Mouse (Mus musculus) kidney, embryonic 16.5 days (tissue): ENCODE data around the gene Rapgef3. TPM values are rescaled to one million over a fixed set of nuclear protein-coding genes. Genes with fewer than 3 reads are reported as not detected.

Experiments
- ATAC-seq: fragments of 200-750 bp; cut with Nextera tagmentation; 2 replicates; pipeline ENCODE4 v1.8.0; 2017; ENCODE audit warnings: moderate TSS enrichment; ENCODE audit not compliant: low FRiP score, low TSS enrichment
- H3K27ac ChIP-seq: fragments of 300-500 bp; sonication (generic); 2 replicates; pipeline ENCODE4 v1.5.1; 2014; ENCODE audit warnings: low read length
- H3K27me3 ChIP-seq: fragments of 300-500 bp; sonication (generic); 2 replicates; pipeline ENCODE4 v1.6.1; 2014; ENCODE audit warnings: low read length, control low read depth, mixed read lengths; ENCODE audit not compliant: insufficient read depth
- H3K36me3 ChIP-seq: fragments of 300-500 bp; sonication (generic); 2 replicates; pipeline ENCODE4 v1.6.1; 2014; ENCODE audit warnings: low read length, control low read depth, mixed read lengths; ENCODE audit not compliant: insufficient read depth
- H3K4me1 ChIP-seq: fragments of 300-500 bp; sonication (generic); 2 replicates; pipeline ENCODE4 v1.6.1; 2014; ENCODE audit warnings: low read length, control low read depth, mixed read lengths; ENCODE audit not compliant: insufficient read depth
- H3K4me2 ChIP-seq: fragments of 300-500 bp; sonication (generic); replicated peaks from 2 replicates; pipeline ENCODE4 v1.6.1; 2014; ENCODE audit warnings: low read depth, low read length
- H3K4me3 ChIP-seq: fragments of 300-500 bp; sonication (generic); 2 replicates; pipeline ENCODE4 v1.5.1; 2014; ENCODE audit warnings: mild to moderate bottlenecking, low read length
- H3K9ac ChIP-seq: fragments of 300-500 bp; sonication (generic); replicated peaks from 2 replicates; pipeline ENCODE4 v1.6.1; 2014; ENCODE audit warnings: low read length
- H3K9me3 ChIP-seq: fragments of 300-500 bp; sonication (generic); 2 replicates; pipeline ENCODE4 v1.6.1; 2016; ENCODE audit warnings: low read length, control low read depth
- WGBS: fragments of 180-500 bp; shearing (Covaris S2); extraction: QIAGEN DNeasy Blood & Tissue Kit; methylation state at CpG from one replicate; pipeline ENCODE4 v1.1.7; 2014; 5-methylcytosine and 5-hydroxymethylcytosine counted together
- polyA plus RNA-seq: library from polyadenylated mRNA; unstranded; fragments of >200 nt; fragmentation: Nextera tagmentation; extraction: Ambion mirVana; gene quantifications from 2 replicates; pipeline ENCODE4 v1.2.1, GENCODE M21; 2015

The Rapgef3 gene
- polyA plus RNA-seq, 1 experiment from 2014 or later: 36.3 TPM

DNA sequence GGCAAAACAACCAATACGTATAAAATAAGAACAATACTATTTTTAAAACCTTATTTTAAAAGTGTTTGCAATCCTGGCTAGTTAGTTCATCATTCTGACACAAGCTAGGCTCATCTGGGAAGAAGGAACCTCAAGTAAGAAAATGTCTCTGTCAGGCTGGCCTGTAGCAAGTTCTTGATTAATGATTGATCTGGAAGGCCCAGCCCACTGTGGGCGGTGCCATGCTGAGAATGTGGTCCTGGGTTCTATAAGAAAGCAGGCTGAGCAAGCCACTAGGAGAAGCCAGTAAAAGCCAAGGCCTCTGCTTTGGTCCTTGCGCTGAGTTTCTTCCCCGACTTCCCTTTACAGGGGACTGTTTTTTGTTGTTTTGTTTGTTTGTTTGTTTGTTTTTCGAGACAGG is 15.3 kb downstream of the Rapgef3 start:
- H3K27ac ChIP-seq: no peak overlapping the region
- H3K9me3 ChIP-seq: no peaks in the 10 kb centered on the region
- no peaks in the 10 kb centered on the region for H3K27me3 ChIP-seq
- WGBS: 91% methylated on average over 5 of the region's 5 CpGs
- no peak overlapping the region for H3K4me3 ChIP-seq
- no peak overlapping the region for H3K9ac ChIP-seq
- H3K4me2 ChIP-seq: no peak overlapping the region
- ATAC-seq: no peak
- H3K36me3 ChIP-seq: peaks cover 20% of the 10 kb centered on the region
- H3K4me1 ChIP-seq: peaks cover 20% of the 10 kb centered on the region

DNA sequence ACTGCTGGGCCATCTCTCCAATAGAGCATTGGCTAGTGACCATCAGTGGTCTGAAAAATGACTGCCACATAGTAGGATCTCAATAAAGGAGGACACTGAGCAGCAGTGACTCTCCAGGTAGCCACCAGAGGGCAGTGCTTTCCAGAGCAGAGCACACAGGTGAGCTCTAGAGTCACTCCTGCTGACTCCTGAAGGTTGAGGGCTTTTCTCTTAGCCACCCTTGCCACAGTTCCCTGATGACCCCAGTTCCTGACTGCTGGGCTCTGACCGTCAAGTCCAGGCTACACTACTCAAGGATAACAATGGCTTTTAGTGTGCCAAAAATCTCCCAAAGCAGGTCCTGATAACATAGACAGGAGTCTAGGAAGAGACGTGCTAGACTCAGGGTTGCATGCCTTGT is 16.1 kb downstream of the Rapgef3 start:
- no peak for ATAC-seq
- Histone ChIP-seq H3K4me2 (no peak overlapping the region), H3K27me3 (no peaks in the 10 kb centered on the region), H3K27ac (no peak overlapping the region), H3K9me3 (no peaks in the 10 kb centered on the region), H3K4me3 (no peak overlapping the region), H3K9ac (no peak overlapping the region), H3K36me3 (peaks cover 17% of the 10 kb centered on the region), H3K4me1 (peaks cover 20% of the 10 kb centered on the region)
- 83% methylated on average over 2 of the region's 2 CpGs for WGBS

DNA sequence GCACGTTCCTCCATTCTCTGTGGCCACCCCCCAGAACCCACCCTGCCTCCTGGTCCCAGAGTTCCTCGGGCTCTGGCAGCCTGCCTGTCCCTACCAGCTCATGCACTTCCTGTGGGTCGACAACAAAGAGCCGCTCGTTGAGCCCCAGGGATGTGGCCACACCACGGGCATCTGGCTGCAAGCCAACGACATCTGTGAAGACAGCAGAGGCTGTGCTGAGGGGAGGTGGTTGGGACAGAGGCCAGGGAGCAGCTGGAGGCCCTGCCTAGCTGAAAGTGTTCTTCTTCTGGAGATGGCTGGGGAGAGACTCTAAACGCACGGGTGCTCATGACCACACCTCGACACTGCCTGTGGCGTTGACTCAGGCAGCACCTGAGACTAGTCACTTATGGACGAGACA is 17.1 kb downstream of the Rapgef3 start:
- peak overlapping the region; percentile 2; the same call in 1 of the 2 replicates for H3K27ac ChIP-seq
- 31% methylated on average over 12 of the region's 12 CpGs for WGBS
- no peak overlapping the region for H3K9ac ChIP-seq
- H3K27me3 ChIP-seq: no peaks in the 10 kb centered on the region
- peak; percentile 71 for ATAC-seq
- no peaks in the 10 kb centered on the region for H3K9me3 ChIP-seq
- no peak overlapping the region for H3K4me3 ChIP-seq
- no peak overlapping the region for H3K4me2 ChIP-seq
- peaks cover 20% of the 10 kb centered on the region for H3K4me1 ChIP-seq
- peaks cover 18% of the 10 kb centered on the region; the same call in 1 of the 2 replicates for H3K36me3 ChIP-seq

DNA sequence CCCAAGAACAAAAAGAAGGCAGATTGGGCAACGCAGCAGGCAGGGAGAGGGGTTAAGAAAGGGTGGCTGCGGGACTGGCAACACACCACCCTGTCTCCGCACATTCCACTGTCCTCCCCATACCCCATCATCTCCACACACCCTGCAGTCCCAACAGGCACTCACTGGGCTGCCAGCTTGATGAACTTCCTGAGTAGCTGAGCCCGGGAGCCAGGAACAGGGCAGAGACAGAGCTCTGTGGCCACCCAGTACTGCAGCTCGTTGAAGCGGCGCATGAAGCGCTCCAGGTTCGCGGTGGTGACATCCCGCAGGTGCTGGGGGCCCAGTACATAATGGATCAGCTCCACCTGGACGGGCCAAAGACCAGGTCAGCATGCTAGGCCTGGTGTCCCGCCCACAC is 17.9 kb downstream of the Rapgef3 start:
- ATAC-seq: no peak
- no peak overlapping the region for H3K4me3 ChIP-seq
- H3K4me1 ChIP-seq: peaks cover 15% of the 10 kb centered on the region
- H3K27ac ChIP-seq: no peak overlapping the region
- H3K27me3 ChIP-seq: no peaks in the 10 kb centered on the region
- H3K4me2 ChIP-seq: no peak overlapping the region
- 79% methylated on average over 13 of the region's 13 CpGs for WGBS
- no peak overlapping the region for H3K9ac ChIP-seq
- H3K9me3 ChIP-seq: no peaks in the 10 kb centered on the region
- H3K36me3 ChIP-seq: peaks cover 27% of the 10 kb centered on the region; the same call in 1 of the 2 replicates

DNA sequence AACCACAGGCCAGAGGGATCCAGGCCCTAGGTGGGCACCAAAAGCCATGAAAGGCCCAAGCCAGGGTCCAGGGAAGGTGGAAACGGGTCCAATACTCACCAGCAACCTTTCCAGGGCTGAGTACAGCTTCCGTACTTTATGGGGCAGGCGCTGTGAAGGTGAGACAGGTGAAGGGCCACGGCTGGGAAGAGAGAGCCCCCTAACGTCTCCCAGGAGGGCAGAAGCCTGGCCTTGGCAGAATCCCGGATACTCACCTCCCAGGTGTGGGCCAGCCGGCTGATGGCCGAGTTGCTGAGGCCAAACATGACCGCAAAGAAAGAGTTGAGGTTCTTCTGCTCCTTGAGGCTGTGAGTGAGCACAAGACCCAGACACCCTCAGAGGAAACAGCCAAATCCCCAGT is 18.4 kb downstream of the Rapgef3 start:
- no peak overlapping the region for H3K9ac ChIP-seq
- 92% methylated on average over 9 of the region's 9 CpGs for WGBS
- peaks cover 29% of the 10 kb centered on the region; the same call in 1 of the 2 replicates for H3K36me3 ChIP-seq
- no peak for ATAC-seq
- H3K27ac ChIP-seq: no peak overlapping the region
- peaks cover 15% of the 10 kb centered on the region for H3K4me1 ChIP-seq
- H3K4me2 ChIP-seq: no peak overlapping the region
- no peaks in the 10 kb centered on the region for H3K27me3 ChIP-seq
- no peaks in the 10 kb centered on the region for H3K9me3 ChIP-seq
- H3K4me3 ChIP-seq: no peak overlapping the region

DNA sequence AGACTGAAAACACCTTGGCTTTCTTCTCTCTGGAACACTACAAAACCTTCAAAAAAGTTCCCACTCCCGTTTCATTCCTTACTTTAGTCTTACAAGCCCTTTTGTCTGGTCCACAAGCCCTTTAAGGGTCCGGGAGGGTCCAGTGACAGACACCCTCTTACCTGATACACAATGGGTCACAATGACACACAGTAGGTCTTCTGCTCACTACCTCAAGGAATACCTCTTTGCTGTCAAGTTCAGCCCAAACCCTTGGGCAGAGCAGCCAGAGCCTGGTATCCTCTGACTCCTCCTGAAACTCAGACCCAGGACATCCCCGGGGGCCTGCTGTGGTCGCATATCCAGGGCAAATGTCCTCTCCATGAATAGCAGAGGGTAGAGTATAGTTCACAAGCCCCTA is 18.8 kb downstream of the Rapgef3 start:
- peaks cover 12% of the 10 kb centered on the region for H3K4me1 ChIP-seq
- no peak overlapping the region for H3K9ac ChIP-seq
- peaks cover 31% of the 10 kb centered on the region; the same call in 1 of the 2 replicates for H3K36me3 ChIP-seq
- H3K27me3 ChIP-seq: no peaks in the 10 kb centered on the region
- no peaks in the 10 kb centered on the region for H3K9me3 ChIP-seq
- ATAC-seq: no peak
- H3K27ac ChIP-seq: no peak overlapping the region
- no peak overlapping the region for H3K4me3 ChIP-seq
- WGBS: 92% methylated on average over 4 of the region's 4 CpGs
- H3K4me2 ChIP-seq: no peak overlapping the region

DNA sequence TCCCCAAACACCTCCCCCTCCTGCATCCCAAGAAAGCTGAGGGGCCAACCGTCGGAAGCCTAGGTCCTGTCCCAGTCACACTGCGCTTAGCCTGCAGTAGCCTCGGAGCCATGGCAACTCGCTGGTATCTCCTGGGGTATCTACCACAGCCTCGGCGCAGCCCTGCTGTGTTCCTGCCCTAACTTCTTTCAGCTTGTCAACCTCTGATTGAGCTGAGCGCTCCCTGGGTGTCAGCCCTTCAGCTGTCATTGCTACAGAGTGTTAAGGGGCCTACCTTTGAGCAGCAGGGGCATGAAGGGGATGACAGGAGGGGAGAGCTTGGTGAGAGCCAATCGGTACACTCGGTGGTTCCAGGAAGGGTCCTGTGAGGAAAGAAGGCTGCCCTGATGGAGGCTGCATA is 19.5 kb downstream of the Rapgef3 start:
- Histone ChIP-seq H3K27ac (no peak overlapping the region), H3K9ac (no peak overlapping the region), H3K27me3 (no peaks in the 10 kb centered on the region), H3K4me1 (peaks cover 12% of the 10 kb centered on the region), H3K9me3 (no peaks in the 10 kb centered on the region), H3K36me3 (peaks cover 32% of the 10 kb centered on the region; the same call in 1 of the 2 replicates), H3K4me2 (no peak overlapping the region), H3K4me3 (no peak overlapping the region)
- no peak for ATAC-seq
- WGBS: 68% methylated on average over 10 of the region's 10 CpGs

DNA sequence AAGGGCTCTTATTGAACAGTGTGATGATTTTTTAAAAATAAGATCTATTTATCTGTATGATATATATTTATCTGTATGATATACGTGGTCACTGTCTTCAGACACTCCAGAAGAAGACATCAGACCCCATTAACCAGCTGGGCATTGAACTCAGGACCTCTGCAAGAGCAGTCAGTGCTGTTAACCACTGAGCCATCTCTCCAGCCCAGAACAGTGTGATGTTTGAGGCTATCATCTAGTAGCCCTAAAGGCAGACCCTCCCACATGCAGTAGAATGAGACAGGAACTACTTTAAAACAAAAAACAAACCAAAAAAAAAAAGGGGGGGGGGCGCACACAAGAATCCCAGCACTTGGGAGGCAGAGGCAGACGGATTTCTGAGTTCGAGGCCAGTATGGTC is 20.3 kb downstream of the Rapgef3 start:
- no peak overlapping the region for H3K4me2 ChIP-seq
- 87% methylated on average over 4 of the region's 4 CpGs for WGBS
- no peaks in the 10 kb centered on the region for H3K9me3 ChIP-seq
- H3K27me3 ChIP-seq: no peaks in the 10 kb centered on the region
- H3K36me3 ChIP-seq: peaks cover 32% of the 10 kb centered on the region; the same call in 1 of the 2 replicates
- no peak overlapping the region for H3K4me3 ChIP-seq
- H3K4me1 ChIP-seq: peaks cover 12% of the 10 kb centered on the region
- no peak for ATAC-seq
- no peak overlapping the region for H3K9ac ChIP-seq
- no peak overlapping the region for H3K27ac ChIP-seq

DNA sequence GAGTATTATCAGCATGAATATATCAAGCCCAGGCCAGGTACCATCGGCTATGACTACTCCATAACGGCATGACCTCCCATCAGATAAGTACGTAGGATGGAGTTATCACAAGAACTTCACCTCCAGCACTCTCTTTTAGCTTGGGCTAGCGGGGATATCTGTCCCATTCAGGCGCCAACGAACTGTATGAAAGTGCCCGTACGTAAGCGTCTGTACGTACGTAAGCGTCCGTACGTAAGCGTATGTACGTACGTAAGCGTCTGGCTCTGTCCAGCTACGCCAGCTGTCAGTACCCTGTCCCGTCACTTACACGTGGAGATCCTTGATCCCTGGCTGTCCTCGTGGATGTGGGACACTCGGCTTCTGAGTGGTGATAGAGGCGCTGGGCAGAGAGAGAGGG is 21.0 kb downstream of the Rapgef3 start:
- Histone ChIP-seq H3K27me3 (no peaks in the 10 kb centered on the region), H3K4me2 (no peak overlapping the region), H3K9me3 (no peaks in the 10 kb centered on the region), H3K36me3 (peaks cover 31% of the 10 kb centered on the region; the same call in 1 of the 2 replicates), H3K4me1 (peaks cover 12% of the 10 kb centered on the region), H3K27ac (no peak overlapping the region), H3K9ac (no peak overlapping the region), H3K4me3 (no peak overlapping the region)
- WGBS: 93% methylated on average over 24 of the region's 24 CpGs
- ATAC-seq: no peak

DNA sequence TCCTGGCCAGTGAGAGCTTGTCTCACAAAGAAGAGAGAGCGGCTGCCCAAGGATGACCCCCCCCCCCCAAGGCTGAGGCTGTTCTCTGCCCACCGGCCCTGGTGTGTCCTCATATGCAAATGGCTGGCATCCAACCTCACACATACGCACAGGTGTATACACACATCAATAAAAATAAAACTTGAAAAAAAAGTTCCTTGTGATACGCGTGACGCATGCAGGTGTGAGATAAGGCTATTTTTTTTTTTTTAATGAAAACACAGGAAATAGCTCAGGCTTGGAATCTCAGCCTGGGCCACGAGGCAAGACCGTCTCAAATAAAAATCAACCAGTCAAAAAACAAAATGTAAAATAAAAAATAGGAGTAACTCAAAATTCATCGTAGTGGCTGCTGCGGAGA is 21.5 kb downstream of the Rapgef3 start:
- no peaks in the 10 kb centered on the region for H3K27me3 ChIP-seq
- no peaks in the 10 kb centered on the region for H3K9me3 ChIP-seq
- peaks cover 12% of the 10 kb centered on the region for H3K4me1 ChIP-seq
- no peak for ATAC-seq
- H3K27ac ChIP-seq: no peak overlapping the region
- H3K4me2 ChIP-seq: no peak overlapping the region
- peaks cover 28% of the 10 kb centered on the region; the same call in 1 of the 2 replicates for H3K36me3 ChIP-seq
- no peak overlapping the region for H3K4me3 ChIP-seq
- no peak overlapping the region for H3K9ac ChIP-seq
- 90% methylated on average over 10 of the region's 10 CpGs for WGBS
